Mouse (Mus musculus) forebrain, embryonic 16.5 days (tissue): ENCODE data around the gene Safb. TPM values are rescaled to one million over a fixed set of nuclear protein-coding genes. Genes with fewer than 3 reads are reported as not detected.
"Not testable (repeated sequence)": the region's sequence is repeated elsewhere in the genome, so short reads cannot be mapped to it uniquely, and the experiment has no call there.

Experiments used
- ATAC-seq: fragments of 200-750 bp; cut with Nextera tagmentation; 2 replicates; pipeline ENCODE4 v1.8.0; 2017; ENCODE audit warnings: mild to moderate bottlenecking, moderate library complexity
- H3K27ac ChIP-seq: fragments of 300-500 bp; sonication (generic); 2 replicates; pipeline ENCODE4 v1.5.1; 2014; ENCODE audit warnings: low read length, control low read depth
- H3K27me3 ChIP-seq: fragments of 300-500 bp; sonication (generic); replicated peaks from 2 replicates; pipeline ENCODE4 v1.6.1; 2014; ENCODE audit warnings: low read length; ENCODE audit not compliant: control insufficient read depth, insufficient read depth
- H3K36me3 ChIP-seq: fragments of 300-500 bp; sonication (generic); 2 replicates; pipeline ENCODE4 v1.6.1; 2014; ENCODE audit not compliant: control insufficient read depth, insufficient read depth
- H3K4me1 ChIP-seq: fragments of 300-500 bp; sonication (generic); replicated peaks from 2 replicates; pipeline ENCODE4 v1.6.1; 2014; ENCODE audit warnings: low read length; ENCODE audit not compliant: control insufficient read depth, insufficient read depth
- H3K4me2 ChIP-seq: fragments of 300-500 bp; sonication (generic); 2 replicates; pipeline ENCODE4 v1.6.1; 2014; ENCODE audit warnings: mild to moderate bottlenecking, low read length, control low read depth
- H3K4me3 ChIP-seq: fragments of 300-500 bp; sonication (generic); replicated peaks from 2 replicates; pipeline ENCODE4 v1.5.1; 2014; ENCODE audit warnings: mild to moderate bottlenecking, low read length, control low read depth
- H3K9ac ChIP-seq: fragments of 300-500 bp; sonication (generic); replicated peaks from 2 replicates; pipeline ENCODE4 v1.6.1; 2014; ENCODE audit warnings: low read depth, low read length, control low read depth
- H3K9me3 ChIP-seq: fragments of 300-500 bp; sonication (generic); 2 replicates; pipeline ENCODE4 v1.6.1; 2016; ENCODE audit warnings: low read length; ENCODE audit not compliant: control insufficient read depth
- WGBS: fragments of 180-500 bp; shearing (Covaris S2); extraction: QIAGEN DNeasy Blood & Tissue Kit; methylation state at CpG from one replicate; pipeline ENCODE4 v1.1.7; 2014; 5-methylcytosine and 5-hydroxymethylcytosine counted together
- polyA plus RNA-seq: library from polyadenylated mRNA; unstranded; fragments of >200 nt; fragmentation: Nextera tagmentation; extraction: Ambion mirVana; gene quantifications from 2 replicates; pipeline ENCODE4 v1.2.1, GENCODE M21; 2015

Safb gene
- polyA plus RNA-seq, 1 experiment from 2014 or later = 133 TPM

DNA sequence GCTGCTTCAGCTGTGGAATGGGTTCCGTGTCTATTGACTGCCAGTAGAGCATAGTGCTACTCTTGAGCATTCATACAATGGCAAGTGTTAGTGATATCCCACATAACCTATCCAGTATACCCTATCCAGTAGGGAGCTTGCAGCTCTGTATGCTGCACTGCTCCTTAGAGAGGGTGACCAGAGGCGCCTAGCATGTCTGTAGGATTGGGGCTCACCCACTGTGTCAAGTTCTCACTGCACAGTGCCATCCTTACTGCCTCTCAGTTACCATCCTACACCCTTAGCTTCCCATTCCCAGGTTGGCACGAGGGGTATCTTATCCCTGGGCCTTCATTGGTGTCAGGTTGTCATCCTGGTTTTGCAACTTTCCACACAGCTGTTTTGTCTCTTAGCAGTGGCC is 19.8 kb downstream of the Safb start:
- no peaks in the 10 kb centered on the region for H3K27me3 ChIP-seq
- no peak for ATAC-seq
- H3K9me3 ChIP-seq = no peaks in the 10 kb centered on the region
- no peak overlapping the region for H3K27ac ChIP-seq
- H3K4me1 ChIP-seq = peaks cover 11% of the 10 kb centered on the region
- peaks cover 69% of the 10 kb centered on the region for H3K36me3 ChIP-seq
- 92% methylated on average over 3 of the region's 3 CpGs for WGBS
- H3K9ac ChIP-seq = no peak overlapping the region
- H3K4me2 ChIP-seq = no peak overlapping the region
- no peak overlapping the region for H3K4me3 ChIP-seq

DNA sequence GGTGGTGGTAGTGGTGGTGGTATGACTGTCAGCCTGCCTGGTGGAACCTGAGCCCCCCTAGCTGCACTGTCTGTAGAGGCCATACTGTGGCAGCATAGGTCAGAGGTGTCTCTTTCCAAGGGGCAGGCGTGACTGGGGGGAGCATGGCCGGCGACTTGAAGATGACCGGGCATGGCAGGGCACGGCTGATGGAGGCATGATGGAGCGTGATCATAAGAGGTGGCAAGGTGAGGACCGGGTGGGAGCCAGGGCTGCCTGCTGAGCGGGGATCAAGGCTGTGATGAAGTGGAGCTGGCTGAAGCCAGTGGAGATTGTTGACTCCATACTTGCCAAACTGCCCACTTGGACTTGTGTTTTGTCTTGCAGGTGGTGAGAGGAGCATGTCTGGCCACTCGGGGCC is 20.8 kb downstream of the Safb start:
- H3K9me3 ChIP-seq = no peaks in the 10 kb centered on the region
- H3K27me3 ChIP-seq = no peaks in the 10 kb centered on the region
- H3K4me1 ChIP-seq = peaks cover 16% of the 10 kb centered on the region
- ATAC-seq = no peak
- H3K4me2 ChIP-seq = no peak overlapping the region
- no peak overlapping the region for H3K4me3 ChIP-seq
- peaks cover 61% of the 10 kb centered on the region for H3K36me3 ChIP-seq
- WGBS = 87% methylated on average over 9 of the region's 9 CpGs
- no peak overlapping the region for H3K9ac ChIP-seq
- H3K27ac ChIP-seq = no peak overlapping the region

DNA sequence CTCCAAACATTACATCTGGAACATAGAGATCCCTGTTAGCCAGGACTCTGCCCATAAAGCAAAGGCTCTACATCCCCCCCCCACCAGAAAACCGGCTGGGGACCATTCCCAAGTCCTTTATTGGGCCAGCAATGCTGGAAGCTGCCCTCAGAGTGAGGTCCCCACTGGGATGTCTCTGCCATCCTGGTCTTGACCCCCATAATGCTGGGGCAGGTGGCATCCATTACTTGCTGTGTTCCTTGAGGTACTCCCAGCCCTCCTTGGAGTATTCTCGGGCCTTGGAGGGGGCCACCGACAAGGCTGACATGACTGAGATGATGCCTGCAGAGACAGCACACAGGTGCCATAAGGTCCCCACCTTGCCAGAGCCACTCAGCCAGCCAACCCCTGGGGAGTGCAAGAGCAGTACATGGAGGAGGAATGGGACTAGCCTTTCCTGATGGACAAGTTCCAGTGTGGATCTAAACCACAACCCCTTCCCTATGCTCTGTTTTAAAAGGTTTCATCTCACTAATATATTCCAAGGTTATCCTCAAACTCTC is 23.0 kb downstream of the Safb start:
- no peaks in the 10 kb centered on the region for H3K9me3 ChIP-seq
- H3K4me1 ChIP-seq = peaks cover 20% of the 10 kb centered on the region
- 80% methylated on average over 3 of the region's 3 CpGs for whole genome bisulfite sequencing
- H3K4me2 ChIP-seq = no peak overlapping the region
- ATAC-seq = no peak
- H3K27me3 ChIP-seq = no peaks in the 10 kb centered on the region
- peaks cover 42% of the 10 kb centered on the region for H3K36me3 ChIP-seq
- H3K4me3 ChIP-seq = no peak overlapping the region
- H3K9ac ChIP-seq = no peak overlapping the region
- no peak overlapping the region for H3K27ac ChIP-seq

DNA sequence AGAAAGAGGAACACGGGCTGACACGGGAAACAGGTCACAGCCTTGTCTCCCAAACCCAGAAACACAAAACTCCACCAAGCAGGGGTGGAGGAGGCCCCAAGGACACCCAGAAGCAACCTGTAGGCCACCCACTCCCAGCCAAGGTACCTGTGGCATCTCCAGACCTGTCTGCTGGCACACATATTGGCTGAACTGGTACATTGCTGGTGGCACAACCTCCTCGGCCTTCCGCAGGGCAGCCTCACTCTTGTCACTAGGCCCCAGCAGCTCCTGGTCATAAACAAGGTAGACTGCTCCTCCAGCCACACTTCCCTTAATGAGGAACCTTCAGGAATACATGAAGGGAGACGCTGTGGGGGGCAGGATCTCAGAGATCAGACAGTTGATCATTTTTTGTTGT is 24.1 kb downstream of the Safb start:
- Histone ChIP-seq H3K4me2 (peak overlapping the region; percentile 89), H3K4me1 (peaks cover 22% of the 10 kb centered on the region), H3K9ac (0 out of 2 replicates have a peak overlapping the region, but pooled peaks have one; percentile 26), H3K4me3 (peak overlapping the region; percentile 76), H3K9me3 (no peaks in the 10 kb centered on the region), H3K27ac (no peak overlapping the region), H3K36me3 (peaks cover 31% of the 10 kb centered on the region), H3K27me3 (no peaks in the 10 kb centered on the region)
- WGBS = 56% methylated on average over 5 of the region's 5 CpGs
- ATAC-seq = no peak

DNA sequence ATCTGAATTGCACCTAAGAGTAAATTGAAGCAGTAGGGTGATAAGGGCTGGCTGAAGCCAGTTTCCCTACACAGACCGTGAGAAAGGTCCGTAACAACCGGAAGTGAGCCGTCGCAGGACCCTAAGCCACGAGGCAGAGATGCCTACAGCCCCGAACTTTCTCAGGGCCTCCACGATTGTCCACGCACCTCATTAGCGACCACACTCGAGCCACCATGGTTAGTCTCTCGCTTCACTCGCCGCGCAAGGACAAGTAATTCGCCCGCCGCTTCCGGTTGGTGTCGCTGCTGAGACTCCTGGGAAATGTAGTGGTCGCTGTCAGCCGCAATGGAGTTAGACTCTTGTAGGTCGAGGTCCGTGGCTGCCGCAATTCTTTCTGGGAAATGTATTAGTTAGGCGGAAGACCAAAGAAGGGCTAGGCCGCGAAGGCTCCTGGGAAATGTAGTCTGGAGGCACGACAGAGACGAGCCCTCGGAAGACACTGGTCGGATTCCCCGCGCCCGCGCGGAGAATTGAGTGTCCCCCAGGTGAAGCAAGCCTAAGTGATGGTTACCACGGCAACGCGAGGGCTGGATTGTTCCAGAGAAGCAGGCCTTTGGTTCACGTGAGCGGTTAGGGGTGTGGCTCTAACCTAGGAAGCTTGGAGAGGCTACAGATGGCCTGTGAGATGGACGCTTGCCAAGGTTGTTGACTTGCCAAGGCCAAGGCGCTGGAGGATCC is 25.0 kb downstream of the Safb start, which contains the start of gene 2410015M20Rik:
2410015M20Rik (minus strand) TSS at position 320 of the 720 bp plus-strand sequence.
- whole genome bisulfite sequencing = under 1% methylated on average over 44 of the region's 44 CpGs
- H3K4me2 ChIP-seq = peak within 1 kb of the TSS; percentile 89
- no peaks in the 10 kb centered on the region for H3K27me3 ChIP-seq
- H3K4me3 ChIP-seq = peak within 1 kb of the TSS; percentile 76
- ATAC-seq = peak; percentile 90
- peak within 1 kb of the TSS; percentile 80 for H3K9ac ChIP-seq
- H3K36me3 ChIP-seq = peaks cover 22% of the 10 kb centered on the region
- peak within 1 kb of the TSS; percentile 63 for H3K27ac ChIP-seq
- peaks cover 28% of the 10 kb centered on the region for H3K4me1 ChIP-seq
- H3K9me3 ChIP-seq = no peaks in the 10 kb centered on the region

DNA sequence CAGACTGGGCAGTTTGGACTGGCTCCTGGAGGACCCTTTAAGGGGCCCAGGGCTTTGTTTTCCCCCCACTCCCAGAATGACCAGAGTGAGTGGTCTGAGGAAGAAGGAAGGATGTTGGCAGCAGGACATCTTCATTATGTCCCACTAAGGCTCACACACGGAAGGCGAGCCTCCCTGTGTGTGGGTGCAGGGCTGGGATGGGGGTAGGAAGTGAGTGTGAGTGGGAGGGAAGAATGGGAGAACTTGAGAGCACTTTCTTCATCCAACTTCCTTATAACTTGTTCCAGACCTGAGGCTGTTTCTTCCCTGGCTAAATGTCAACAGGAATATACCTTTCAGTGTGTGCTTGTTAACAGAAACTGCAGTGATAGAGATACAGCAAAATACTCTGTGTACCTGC is 26.7 kb downstream of the Safb start:
- no peak overlapping the region for H3K4me3 ChIP-seq
- no peak for ATAC-seq
- WGBS = 67% methylated on average over 2 of the region's 2 CpGs
- H3K27me3 ChIP-seq = no peaks in the 10 kb centered on the region
- no peak overlapping the region for H3K9ac ChIP-seq
- H3K9me3 ChIP-seq = no peaks in the 10 kb centered on the region
- H3K36me3 ChIP-seq = peaks cover 11% of the 10 kb centered on the region
- no peak overlapping the region for H3K4me2 ChIP-seq
- H3K4me1 ChIP-seq = peaks cover 37% of the 10 kb centered on the region
- no peak overlapping the region for H3K27ac ChIP-seq

DNA sequence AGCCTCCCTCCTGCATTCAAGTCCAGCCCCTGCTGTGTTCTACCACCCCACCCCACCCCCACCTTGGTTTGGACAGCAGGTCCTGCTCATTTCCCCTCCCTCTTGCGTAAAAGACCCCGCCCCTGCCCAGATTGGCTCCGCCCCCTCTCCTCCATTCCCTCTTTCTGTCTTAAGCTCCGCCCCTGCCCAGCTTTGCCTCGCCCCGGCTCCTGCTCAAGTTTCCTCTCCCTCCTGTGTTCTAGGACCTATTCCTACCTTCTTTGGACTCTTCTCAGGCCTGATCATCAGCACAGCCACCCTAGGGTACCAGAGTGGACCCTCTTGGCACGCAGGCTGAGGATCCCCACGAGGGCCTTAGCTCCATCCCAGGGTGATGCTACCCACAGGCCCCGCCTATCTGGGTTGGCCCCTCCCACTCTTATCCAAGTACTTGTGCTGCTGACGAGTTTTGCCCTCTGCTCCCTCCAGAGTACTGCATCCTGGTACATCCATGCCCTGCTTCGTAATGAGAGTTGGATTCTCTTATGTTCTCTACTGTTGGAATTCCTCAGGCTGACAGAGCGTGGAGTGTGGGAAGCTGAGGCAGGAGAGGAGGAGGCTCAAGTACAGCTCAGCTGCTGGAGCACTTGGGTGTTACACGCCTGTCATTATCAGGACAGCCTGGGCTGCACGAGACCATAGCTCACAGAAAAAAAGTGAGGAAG is 27.4 kb downstream of the Safb start:
- peaks cover 6% of the 10 kb centered on the region; the same call in 1 of the 2 replicates for H3K36me3 ChIP-seq
- no peak overlapping the region for H3K4me3 ChIP-seq
- no peaks in the 10 kb centered on the region for H3K27me3 ChIP-seq
- H3K9ac ChIP-seq = no peak overlapping the region
- 13% methylated on average over 14 of the region's 14 CpGs for whole genome bisulfite sequencing
- no peaks in the 10 kb centered on the region for H3K9me3 ChIP-seq
- no peak overlapping the region for H3K27ac ChIP-seq
- peaks cover 37% of the 10 kb centered on the region for H3K4me1 ChIP-seq
- ATAC-seq = no peak
- no peak overlapping the region for H3K4me2 ChIP-seq

DNA sequence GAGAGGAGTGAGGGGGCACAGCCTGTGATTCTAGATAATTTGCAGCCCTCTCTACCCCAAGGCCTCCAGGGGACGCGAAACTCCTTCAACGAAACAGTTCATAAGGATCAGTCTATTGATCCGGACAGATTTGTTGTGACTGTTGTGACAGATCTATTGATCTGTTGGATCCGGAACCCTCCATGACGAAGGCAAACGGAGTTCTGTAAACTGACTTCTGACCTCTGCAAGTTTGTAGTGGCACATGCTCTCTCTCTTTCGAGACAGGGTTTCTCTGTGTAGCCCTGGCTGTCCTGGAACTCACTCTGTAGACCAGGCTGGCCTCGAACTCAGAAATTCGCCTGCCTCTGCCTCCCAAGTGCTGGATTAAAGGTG is 27.9 kb downstream of the Safb start:
- H3K4me3 ChIP-seq, H3K9ac ChIP-seq, ATAC-seq, H3K4me2 ChIP-seq, H3K27ac ChIP-seq, H3K36me3 ChIP-seq, H3K9me3 ChIP-seq, H3K27me3 ChIP-seq: not testable (repeated sequence)
- peaks cover 37% of the 10 kb centered on the region for H3K4me1 ChIP-seq
- WGBS = 81% methylated on average over 10 of the region's 10 CpGs

DNA sequence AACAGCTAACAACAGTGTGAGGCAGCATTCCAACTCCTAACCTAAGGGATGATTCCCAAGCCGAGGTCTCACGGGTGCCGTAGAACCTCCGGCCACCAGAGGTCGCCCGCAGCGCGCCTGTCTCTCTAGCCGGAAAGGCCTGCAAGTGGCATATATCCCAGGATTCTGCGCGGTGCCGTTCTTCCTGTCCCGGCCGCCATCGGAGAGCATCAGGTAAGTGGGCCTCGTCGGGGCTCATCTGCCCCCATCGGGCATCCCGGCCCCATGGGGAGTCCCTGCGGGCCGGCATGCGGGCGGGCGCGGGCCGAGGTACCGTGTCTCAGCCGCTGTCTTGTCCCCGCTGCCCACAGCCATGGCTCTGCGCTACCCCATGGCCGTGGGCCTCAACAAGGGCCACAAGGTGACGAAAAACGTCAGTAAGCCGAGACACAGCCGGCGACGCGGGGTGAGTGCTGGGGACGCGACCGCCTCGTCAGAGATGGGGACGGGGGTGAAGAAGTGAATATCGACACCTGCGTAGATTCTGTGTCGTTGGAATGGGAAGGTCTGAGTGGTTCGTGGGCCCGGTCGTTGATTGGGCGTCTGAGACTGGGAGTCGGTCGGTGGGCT is 28.7 kb downstream of the Safb start, which contains the start of gene Rpl36:
Rpl36 (plus strand) TSS at position 181 of the 609 bp plus-strand sequence.
- no peaks in the 10 kb centered on the region for H3K27me3 ChIP-seq
- ATAC-seq = peak; percentile 68
- peak within 1 kb of the TSS; percentile 89 for H3K27ac ChIP-seq
- peak within 1 kb of the TSS; percentile 74 for H3K9ac ChIP-seq
- WGBS = under 1% methylated on average over 52 of the region's 52 CpGs
- H3K4me3 ChIP-seq = peak within 1 kb of the TSS; percentile 71
- peaks cover 9% of the 10 kb centered on the region for H3K36me3 ChIP-seq
- H3K9me3 ChIP-seq = no peaks in the 10 kb centered on the region
- peak within 1 kb of the TSS; percentile 87 for H3K4me2 ChIP-seq
- peaks cover 33% of the 10 kb centered on the region for H3K4me1 ChIP-seq
